Mouse (Mus musculus) bone marrow macrophage, adult 2 months (primary cell): Measurements from ENCODE around the gene Spryd4. TPM values are rescaled to one million over a fixed set of nuclear protein-coding genes. Genes with fewer than 3 reads are reported as not detected.
"Not testable (repeated sequence)": the region's sequence is repeated elsewhere in the genome, so short reads cannot be mapped to it uniquely, and the experiment has no call there.

ENCODE experiments used
- H3K27ac ChIP-seq: 2 replicates; pipeline ENCODE4 v1.5.1; 2012; ENCODE audit warnings: low read depth, low read length; ENCODE audit not compliant: insufficient read depth
- H3K4me1 ChIP-seq: 2 replicates; pipeline ENCODE4 v1.6.1; 2012; ENCODE audit warnings: low read length; ENCODE audit not compliant: control insufficient read depth, insufficient read depth
- H3K4me3 ChIP-seq: 2 replicates; pipeline ENCODE4 v1.5.1; 2012; ENCODE audit warnings: mild to moderate bottlenecking, low read length, moderate library complexity; ENCODE audit not compliant: insufficient read depth
- CTCF ChIP-seq: IDR thresholded peaks from 2 replicates; pipeline ENCODE4 v1.5.1; 2012; ENCODE audit warnings: low read depth, mild to moderate bottlenecking, low read length, moderate library complexity
- POLR2A ChIP-seq: IDR thresholded peaks from 2 replicates; pipeline ENCODE4 v1.6.1; 2012; ENCODE audit warnings: mild to moderate bottlenecking, low read depth, low read length, borderline replicate concordance
- polyA plus RNA-seq: library from polyadenylated mRNA; stranded (reverse); fragments of >200 nt; gene quantifications from 2 replicates; pipeline ENCODE4 v1.2.4, GENCODE M21; 2012; ENCODE audit not compliant: missing spikeins, insufficient read depth, insufficient read length

Spryd4 gene
- polyA plus RNA-seq, 1 experiment: 5.3 TPM

GRCm38 (mm10) chr10:128210131-128210530, 1.5 kb downstream of the Spryd4 start:
- H3K4me3 ChIP-seq: no peak overlapping the region
- no peak overlapping the region for H3K27ac ChIP-seq
- TF ChIP-seq CTCF (no peak), POLR2A (no peak)
- H3K4me1 ChIP-seq: peaks cover 13% of the 10 kb centered on the region; the same call in 1 of the 2 replicates

GRCm38 (mm10) chr10:128209311-128210009, 2.1 kb downstream of the Spryd4 start:
- Histone ChIP-seq H3K4me1 (peaks cover 13% of the 10 kb centered on the region; the same call in 1 of the 2 replicates), H3K27ac (no peak overlapping the region), H3K4me3 (no peak overlapping the region)
- TF ChIP-seq POLR2A (no peak), CTCF (no peak)

GRCm38 (mm10) chr10:128208326-128208725, 3.3 kb downstream of the Spryd4 start:
- H3K27ac ChIP-seq: no peak overlapping the region
- peaks cover 13% of the 10 kb centered on the region; the same call in 1 of the 2 replicates for H3K4me1 ChIP-seq
- H3K4me3 ChIP-seq: no peak overlapping the region
- TF ChIP-seq POLR2A: no peak
- TF ChIP-seq CTCF: no peak

- no peak for TF ChIP-seq POLR2A
- TF ChIP-seq CTCF: no peak
- no peak overlapping the region for H3K4me3 ChIP-seq
- H3K27ac ChIP-seq: no peak overlapping the region
- no peaks in the 10 kb centered on the region for H3K4me1 ChIP-seq
Measured at GRCm38 (mm10) chr10:128204941-128205340, 6.7 kb downstream of the Spryd4 start.

GRCm38 (mm10) chr10:128201856-128202255, 9.8 kb downstream of the Spryd4 start:
- H3K4me3 ChIP-seq: no peak overlapping the region
- no peaks in the 10 kb centered on the region for H3K4me1 ChIP-seq
- no peak overlapping the region for H3K27ac ChIP-seq

GRCm38 (mm10) chr10:128194551-128195461, 16.8 kb downstream of the Spryd4 start:
- Histone ChIP-seq H3K4me3 (peak overlapping the region; percentile 93), H3K4me1 (no peaks in the 10 kb centered on the region), H3K27ac (no peak overlapping the region)
- no peak for TF ChIP-seq CTCF
- no peak for TF ChIP-seq POLR2A

More at GRCm38 (mm10) chr10:128201856-128202255, 9.8 kb downstream of the Spryd4 start:
- TF ChIP-seq CTCF (no peak), POLR2A (no peak)

- no peaks in the 10 kb centered on the region for H3K4me1 ChIP-seq
- peak within 1 kb of the TSS; percentile 93 for H3K4me3 ChIP-seq
- no peak within 1 kb of the TSS for H3K27ac ChIP-seq
- no peak for TF ChIP-seq CTCF
- no peak for TF ChIP-seq POLR2A
Measured at GRCm38 (mm10) chr10:128194024-128194550, 17.5 kb downstream of the Spryd4 start, which contains the start of gene Gls2. Gene Gls2 (plus strand): TSS chr10:128194457.

GRCm38 (mm10) chr10:128193113-128193512, 18.5 kb downstream of the Spryd4 start:
- TF ChIP-seq POLR2A: no peak
- TF ChIP-seq CTCF: no peak
- H3K4me3 ChIP-seq: no peak overlapping the region
- H3K4me1 ChIP-seq: no peaks in the 10 kb centered on the region
- H3K27ac ChIP-seq: no peak overlapping the region

GRCm38 (mm10) chr10:128192030-128192766, 19.4 kb downstream of the Spryd4 start:
- H3K27ac ChIP-seq, H3K4me3 ChIP-seq, H3K4me1 ChIP-seq: not testable (repeated sequence)
